Mouse (Mus musculus): ENCODE measurements around the gene Pfdn4. TPM values are rescaled to one million over a fixed set of nuclear protein-coding genes. Genes with fewer than 3 reads are reported as not detected.
"Not testable (repeated sequence)": the region's sequence is repeated elsewhere in the genome, so short reads cannot be mapped to it uniquely, and the experiment has no call there.

The Pfdn4 gene
- total RNA-seq (2015; ENCODE audit: low replicate concordance) (14.0 and 23.6 TPM in 2 replicates), total RNA-seq (2017; ENCODE audit: low replicate concordance) (3.5 and 16.2 TPM in 2 replicates)

DNA sequence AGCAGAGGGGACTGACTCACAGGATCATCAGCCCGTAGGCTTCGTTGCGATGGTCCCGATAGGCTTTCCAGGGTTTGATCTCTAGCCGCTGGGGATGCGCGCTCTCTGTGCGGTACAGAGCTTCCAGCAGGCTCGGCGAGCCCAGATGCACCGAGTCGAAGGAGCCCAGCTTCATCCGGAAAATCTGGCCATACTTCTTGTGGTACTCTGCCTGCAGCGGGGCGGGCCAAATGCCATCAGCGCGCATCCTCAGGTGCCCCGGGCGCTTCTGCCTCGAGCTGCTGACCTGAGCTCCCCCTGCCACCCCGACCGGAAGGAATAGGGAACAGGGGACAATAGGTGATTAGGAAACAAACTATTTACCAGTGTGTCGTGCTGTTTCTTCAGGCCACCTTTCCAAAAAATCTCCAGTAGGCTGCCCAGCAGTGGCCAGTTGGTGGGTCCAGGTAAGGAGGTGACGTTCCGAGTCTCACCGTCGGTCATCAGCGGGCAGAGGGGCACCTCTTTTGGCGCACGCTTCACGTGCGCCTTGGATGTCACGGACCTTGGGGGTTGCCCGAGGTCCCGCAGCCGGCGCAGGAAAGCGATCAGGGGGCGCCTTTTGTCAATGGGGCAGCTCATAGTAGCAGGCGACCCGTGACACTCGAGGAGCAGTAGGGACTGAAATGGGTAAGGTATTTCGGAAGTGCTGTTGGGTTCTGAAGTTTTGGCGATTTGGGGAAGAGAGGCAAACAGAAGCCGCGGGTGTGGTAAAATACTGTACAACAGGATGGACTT, at the start of gene Pfdn4:
Gene Pfdn4 (plus strand): TSS at position 275 of the 777 bp plus-strand sequence.
- ATAC-seq (replicated peaks; ENCODE audit: low FRiP score, poor library complexity, severe bottlenecking): no peak

DNA sequence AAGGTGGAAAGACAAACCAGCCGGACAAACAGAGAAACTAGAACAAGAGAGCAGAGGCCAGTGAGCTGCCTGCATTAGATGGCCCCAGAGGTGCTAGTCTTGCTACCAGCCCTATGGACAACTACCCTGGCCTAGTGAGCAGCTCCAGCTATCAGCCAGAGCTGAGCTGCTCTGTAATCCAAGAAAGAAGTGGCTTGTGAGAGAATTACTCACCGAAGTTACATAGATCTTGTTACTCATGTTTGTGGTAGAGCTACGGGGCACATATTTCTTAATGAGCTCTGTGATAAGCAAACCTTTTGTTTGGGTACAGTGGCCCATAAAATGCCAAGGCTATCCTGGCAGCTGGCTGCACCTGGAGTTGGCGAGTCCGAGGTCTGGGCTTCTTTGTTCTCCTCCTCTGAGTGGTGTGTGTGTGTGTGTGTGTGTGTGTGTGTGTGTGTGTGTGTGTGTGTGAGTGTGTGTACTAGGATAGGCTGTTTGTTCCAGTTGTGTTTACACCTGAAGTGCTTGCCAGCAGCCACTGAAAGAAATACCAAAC, 49.3 kb upstream of the Pfdn4 start:
- ATAC-seq (replicated peaks; ENCODE audit: low FRiP score, poor library complexity, severe bottlenecking): no peak

DNA sequence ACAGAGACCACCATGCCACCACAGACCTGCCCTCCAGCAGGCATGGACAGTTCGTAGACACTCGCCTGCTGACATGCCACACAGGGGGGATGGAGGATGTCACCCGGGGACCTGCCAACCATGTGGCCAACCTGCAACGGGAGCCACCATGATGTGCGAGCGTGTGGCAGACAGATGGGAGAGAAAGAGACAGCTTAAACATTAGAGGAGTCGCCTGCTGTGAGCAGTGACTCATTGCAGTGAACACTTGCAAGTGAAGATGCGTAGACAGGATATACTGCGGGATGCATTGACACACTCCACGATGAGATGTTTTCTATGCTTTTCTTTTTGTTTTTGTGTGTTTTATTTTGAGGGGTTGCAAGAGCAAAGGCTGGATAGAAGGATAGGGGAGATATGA, 48.6 kb upstream of the Pfdn4 start:
- ATAC-seq (replicated peaks; ENCODE audit: low FRiP score, poor library complexity, severe bottlenecking): no peak

DNA sequence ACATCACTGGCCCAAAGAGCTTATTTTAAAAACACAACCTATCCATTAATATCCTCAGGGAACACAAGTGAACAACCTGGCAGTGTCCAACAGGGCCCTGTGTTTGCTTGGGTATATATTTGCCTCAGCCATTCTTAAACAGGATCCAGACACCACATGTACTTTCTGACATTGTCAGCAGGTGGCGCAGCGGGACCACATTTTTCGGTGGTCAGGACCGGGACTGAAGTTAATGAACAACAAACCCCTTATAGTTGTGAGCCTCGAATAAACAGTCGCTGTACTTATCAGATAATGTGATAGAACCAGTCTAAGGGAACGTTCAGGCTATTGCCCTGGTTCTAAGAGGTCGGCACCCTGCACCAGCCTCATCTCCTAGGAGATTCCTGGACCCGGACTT, 45.3 kb upstream of the Pfdn4 start:
- ATAC-seq (replicated peaks; ENCODE audit: low FRiP score, poor library complexity, severe bottlenecking): no peak

DNA sequence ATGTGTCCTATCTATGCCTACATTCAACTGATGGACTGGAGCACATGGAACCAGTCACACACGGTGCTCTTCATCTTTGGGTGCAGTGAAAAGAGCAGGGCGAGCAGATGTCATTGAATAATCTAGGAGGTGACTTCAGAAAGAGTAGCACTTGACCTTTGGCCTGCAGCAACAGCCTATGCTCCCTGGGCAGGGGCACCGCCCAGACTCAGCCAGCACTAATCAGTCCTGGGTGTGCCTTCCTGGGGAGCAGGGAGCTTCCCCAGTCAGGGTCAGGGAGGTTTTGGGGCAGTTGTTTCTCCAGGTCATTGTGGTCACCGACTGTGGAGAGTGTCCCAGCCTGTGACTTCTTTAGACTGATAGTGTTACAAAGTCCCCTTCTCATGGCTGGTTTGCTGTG, 42.4 kb upstream of the Pfdn4 start:
- ATAC-seq (replicated peaks; ENCODE audit: low FRiP score, poor library complexity, severe bottlenecking): not testable (repeated sequence)

DNA sequence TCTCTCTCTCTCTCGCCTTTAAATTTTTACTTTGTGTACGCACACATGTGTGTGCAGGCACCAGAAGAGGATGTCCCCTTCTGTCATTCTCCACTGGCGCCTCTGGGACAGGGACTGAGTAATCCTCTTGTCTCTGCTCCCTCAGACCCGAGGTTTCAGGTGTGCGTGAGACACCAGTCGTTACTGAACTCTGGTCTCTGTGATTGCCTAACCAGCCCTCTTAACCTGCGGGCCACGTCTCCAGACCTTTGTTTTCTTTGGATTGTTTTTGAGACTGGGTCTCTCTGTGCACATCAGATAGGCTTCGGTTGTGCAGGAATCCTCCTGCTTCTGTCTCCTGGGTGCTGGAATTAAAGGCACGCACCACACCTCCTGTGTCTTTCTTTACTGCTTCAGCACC, 37.0 kb upstream of the Pfdn4 start:
- no peak for ATAC-seq (replicated peaks; ENCODE audit: low FRiP score, poor library complexity, severe bottlenecking)

DNA sequence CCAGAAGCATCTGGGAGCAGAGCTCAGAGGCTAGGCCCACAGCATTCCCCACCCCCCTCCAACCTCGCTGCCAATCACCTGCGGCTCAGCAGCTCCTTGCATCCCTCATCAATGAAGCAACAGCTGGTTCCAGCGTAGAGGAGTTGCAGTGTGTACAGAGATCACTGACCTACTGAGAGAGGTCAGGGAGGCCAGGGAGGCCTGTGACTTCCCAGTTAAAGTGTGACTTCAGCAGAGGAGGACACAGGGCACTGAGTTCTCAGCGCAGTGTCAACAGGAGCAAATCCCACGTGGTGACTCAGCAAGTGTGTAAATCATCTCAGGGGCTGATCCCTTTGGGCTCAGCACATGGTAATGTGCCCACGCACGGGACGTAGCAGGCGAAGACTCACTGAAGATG, 36.4 kb upstream of the Pfdn4 start:
- no peak for ATAC-seq (replicated peaks; ENCODE audit: low FRiP score, poor library complexity, severe bottlenecking)

DNA sequence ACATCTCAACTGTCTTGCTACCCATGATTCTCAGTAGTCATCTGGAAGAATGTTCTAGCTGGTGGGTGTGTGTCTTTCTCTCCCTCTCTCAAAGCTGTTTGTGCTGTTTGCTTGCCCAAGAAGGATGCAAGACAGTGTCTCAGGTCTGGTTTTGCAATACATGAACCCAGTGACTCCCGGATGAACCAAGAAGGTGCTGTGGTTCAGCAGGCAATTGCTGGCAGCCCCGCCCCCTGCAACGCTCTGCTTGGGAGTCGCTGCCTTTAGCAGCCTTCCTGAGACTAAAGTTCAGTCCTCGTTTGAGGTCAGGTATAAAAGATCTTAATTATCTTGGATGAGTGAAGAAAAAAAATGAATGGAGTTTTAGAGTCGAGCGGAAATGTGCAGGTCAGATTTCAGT, 34.6 kb upstream of the Pfdn4 start:
- no peak for ATAC-seq (replicated peaks; ENCODE audit: low FRiP score, poor library complexity, severe bottlenecking)

DNA sequence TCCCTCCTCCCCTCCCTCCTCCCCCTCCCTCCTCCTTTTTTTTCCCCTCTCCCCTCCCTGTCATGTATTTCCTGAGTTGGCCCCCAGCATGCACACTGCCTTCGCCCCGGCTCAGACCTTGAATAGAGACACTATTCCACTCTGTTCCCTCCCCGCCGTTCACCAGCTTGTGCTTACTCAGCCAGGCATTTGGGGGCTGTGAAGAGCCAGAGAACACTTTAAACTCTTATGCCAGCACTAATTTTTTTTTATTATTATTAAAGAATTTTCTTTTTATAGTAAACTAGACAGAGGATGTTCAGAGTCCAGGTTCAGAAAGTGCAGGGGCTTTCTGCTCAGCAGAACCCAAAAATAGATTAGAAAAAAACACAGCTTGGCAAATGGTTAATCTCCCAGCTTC, 31.4 kb upstream of the Pfdn4 start:
- no peak for ATAC-seq (replicated peaks; ENCODE audit: low FRiP score, poor library complexity, severe bottlenecking)

DNA sequence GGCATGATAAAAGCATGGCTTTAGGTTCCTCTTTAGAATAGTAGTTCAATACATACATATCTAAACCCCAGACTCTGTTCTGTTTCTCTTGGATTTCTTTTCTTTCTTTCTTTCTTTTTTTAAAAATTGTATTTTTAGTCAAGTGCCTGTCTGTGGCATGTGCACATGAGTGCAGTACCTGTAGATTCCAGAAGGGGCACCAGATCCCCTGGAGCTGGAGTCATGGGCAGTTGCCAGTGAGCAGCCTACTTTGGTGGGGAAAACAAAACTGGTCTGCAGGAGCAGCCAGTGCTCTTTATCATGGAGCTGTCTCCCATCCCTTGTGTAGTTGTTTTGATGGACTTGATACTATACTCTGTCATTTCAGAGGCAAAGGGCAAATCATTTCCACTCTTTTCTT, 28.2 kb upstream of the Pfdn4 start:
- no peak for ATAC-seq (replicated peaks; ENCODE audit: low FRiP score, poor library complexity, severe bottlenecking)

DNA sequence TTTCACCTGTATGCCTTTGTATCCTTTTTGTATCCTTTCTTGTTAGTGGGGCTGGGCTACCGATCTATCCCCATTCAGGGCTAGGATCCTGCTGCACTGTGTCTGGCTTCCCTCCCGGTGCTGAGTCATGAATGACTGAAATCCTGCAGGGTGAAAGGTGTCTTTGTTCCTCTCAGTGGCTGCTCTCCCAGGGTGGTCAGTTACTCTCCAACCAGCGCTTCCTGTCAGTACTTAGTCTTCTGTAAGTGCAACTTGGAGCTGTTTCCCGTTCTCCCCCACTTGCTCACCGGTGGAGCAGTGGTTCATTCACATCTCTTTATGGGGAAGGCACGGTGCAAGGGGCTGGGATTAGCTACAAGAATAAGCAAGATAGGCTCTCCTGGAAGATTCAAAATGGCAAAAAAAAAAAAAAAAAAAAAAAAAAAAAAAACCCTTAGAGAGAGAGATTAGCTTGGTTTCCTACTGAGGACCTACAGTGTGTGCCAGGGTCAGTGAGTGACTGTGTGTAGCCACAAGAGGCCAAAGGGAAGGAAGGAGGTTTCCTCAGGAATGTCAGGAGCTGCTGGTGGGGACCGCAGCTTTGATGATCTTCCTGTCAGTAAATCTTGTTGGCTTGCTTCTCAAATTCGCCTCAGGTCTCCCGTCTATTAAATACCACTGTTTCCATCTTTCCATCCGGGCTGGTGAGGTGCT, 26.5 kb upstream of the Pfdn4 start:
- no peak for ATAC-seq (replicated peaks; ENCODE audit: low FRiP score, poor library complexity, severe bottlenecking)

DNA sequence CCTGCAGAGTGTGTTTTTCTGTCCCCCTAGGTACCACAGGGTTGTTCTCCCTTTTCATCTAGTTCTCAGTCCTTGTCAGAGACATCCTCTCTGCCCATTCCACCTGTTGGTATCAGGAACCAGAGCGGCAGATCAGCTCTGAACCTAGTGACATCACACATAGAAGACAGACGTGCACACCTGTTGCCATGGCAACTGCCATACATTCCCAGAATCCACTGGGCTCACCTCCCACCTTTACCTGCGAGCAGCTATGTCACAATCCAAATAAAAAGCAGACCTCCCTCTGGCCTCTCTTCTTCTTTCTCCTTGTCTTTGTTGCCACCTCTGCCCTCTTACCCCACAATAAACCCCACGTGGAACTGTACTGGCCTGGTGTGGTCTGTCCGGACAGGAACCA, 25.6 kb upstream of the Pfdn4 start:
- no peak for ATAC-seq (replicated peaks; ENCODE audit: low FRiP score, poor library complexity, severe bottlenecking)

DNA sequence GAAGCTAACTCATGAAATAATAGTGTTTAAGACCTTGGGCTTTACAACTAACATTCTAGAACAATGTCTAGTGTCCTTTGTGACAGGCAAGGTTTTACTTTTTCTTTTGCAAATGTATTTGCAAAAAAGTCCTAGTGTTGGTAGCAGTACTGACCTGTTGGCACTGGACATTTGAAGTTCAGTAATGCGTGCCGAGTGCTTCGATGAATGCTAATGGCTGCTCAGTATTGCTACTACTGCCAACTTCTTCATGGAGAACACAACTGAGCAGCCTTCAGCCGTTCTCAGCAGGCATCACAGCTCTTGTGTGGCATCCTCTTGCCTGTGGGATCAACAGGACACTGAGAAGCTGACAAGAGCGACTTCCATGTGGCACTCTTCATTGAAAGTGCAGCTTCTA, 22.1 kb upstream of the Pfdn4 start:
- no peak for ATAC-seq (replicated peaks; ENCODE audit: low FRiP score, poor library complexity, severe bottlenecking)

DNA sequence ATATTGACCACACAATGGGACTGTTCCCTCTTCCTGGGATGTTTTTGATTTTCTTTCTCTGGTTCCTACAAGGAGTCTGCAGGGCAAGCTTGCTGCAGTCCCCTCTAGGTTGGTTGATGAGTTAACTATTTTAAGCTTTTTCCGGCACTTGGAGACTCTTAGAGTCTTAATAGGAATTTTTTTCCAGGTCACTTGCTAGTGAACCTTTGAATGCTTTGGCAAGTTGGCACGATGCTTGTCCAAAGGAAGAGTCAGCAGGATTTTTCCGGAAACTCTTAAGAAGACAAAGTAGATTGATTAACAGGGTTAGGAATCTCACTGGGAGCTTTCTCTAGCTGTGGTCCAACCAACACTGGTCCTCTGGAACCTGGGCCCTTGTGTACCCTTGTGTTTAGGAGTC, 21.1 kb upstream of the Pfdn4 start:
- ATAC-seq (replicated peaks; ENCODE audit: low FRiP score, poor library complexity, severe bottlenecking): no peak

DNA sequence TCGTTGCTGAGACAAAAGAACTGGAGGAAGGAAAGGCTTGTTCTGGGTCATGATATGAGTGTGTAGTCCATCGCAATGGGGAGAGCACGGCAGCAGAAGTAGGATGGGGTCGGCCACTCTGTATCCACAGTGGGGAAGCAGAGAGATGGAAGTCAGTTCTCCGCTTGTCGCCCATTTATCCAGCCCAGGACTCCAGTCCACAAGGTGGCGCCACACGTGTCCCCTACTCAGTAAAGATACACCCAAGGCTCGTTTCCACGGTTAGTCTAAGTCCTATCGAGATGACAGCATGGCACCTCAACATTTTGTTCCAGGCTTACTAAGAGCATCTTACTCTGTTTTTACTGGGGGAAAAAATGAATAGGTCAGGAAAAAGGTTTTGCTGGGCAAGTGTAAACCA, 20.0 kb upstream of the Pfdn4 start:
- no peak for ATAC-seq (replicated peaks; ENCODE audit: low FRiP score, poor library complexity, severe bottlenecking)

DNA sequence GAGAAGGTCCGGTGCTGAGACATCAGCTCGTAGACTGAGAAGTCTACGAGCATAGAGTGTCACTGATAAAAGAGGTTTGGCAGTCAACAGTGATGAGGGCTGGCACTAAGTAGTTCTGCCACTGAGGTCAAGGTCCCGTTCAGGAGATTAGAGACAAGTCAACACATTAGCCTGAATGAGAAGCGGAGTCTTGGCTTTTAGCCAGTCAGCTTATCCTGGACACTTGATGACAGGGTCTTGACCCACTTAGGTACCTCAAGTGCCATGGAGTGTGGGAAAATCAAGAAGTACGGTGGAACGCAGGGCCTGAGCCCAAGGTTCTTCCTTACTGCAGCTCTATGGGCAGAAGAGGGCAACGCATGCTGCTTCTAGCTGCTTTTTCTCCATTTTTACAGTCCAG, 19.6 kb upstream of the Pfdn4 start:
- no peak for ATAC-seq (replicated peaks; ENCODE audit: low FRiP score, poor library complexity, severe bottlenecking)

DNA sequence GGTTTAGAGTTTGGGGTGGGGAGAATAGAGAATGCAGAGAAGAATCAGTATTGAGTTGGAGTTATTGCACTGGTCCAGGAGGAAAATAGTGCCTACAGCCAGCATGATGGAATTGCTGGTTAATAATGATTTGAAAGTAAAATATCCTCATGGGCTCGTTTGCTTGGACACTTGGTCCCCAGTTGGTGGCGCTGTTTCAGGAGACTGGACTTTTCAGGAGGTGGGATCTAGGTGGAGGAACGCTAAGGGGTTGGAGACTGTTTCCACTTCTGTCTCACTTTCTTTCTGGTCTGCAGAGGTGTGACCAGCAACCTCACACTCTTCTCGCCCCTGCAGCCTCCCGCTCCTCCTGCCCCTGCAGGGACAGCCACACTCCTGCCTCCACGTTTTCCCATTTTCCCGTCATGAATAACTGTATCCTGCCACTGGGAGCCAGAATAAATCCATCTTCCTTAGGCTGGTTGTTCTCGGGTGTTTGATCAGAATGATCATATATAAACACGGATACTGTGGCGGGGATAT, 14.1 kb upstream of the Pfdn4 start:
- ATAC-seq (replicated peaks; ENCODE audit: low FRiP score, poor library complexity, severe bottlenecking): no peak

DNA sequence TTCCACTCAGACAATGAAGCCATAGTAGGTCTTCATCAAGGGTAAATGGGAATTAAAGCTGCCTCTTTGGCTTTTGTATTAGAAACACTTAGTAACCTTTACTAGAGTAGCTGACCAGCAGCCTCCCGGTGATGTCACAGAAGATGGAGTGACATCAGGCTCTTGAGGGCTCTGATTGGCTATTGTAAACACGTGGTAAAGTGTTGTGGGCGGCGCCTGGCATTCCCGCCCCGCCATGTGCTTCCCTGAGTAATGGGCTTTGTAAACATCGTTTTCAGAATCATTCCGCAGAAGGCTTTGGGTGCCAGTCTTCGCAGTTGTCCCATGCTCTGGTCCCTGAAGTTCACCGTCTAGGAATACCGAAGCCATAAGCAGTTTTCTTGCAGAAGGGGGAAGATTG, 12.3 kb upstream of the Pfdn4 start:
- ATAC-seq (replicated peaks; ENCODE audit: low FRiP score, poor library complexity, severe bottlenecking): no peak

DNA sequence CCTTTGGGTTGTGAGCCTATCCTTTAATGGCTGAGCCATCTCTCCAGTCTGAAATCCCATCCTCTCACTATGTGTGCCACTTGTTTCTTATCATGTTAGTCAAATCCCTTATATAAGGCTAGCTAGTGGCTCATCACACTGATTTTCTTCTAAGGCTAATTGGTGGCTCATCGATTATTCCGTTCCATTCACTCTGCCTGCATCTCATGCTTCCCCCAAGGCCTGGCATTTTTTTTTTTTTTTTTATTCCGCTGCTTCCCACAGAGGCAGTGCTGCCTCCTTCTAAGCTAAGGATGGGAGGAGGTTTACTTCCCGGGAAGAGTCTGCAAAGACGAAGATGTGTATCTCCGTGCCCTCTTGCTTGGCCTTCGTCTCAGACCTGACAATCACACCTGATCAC, 9.0 kb upstream of the Pfdn4 start:
- ATAC-seq (replicated peaks; ENCODE audit: low FRiP score, poor library complexity, severe bottlenecking): no peak

DNA sequence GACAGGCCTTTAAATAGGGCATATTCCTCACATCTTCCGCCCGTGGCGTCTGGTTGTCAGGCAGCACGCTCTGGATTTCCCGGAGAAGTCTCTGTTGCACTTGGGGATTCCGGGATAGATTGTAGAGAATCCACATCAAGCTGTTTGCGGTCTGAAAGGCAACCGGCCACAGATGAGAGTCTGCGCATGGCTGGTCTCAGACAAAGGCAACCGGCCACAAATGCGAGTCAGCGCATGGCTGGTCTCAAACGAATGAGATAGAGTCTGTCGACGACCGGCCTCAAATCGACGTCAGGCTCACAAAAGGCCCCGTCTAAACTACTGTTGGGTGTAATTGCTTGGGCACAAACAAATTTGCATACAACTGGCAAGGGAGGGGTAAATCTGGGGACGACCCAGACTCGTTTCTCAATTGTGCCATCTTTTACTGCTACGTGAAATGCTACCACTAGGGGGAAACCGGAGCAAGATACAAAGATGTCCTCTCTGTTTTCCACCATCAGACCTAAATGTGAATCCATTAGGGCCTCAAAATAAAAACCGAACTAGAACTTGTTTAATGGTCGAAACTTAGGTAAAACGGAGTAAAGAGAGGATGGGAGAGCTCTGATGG, 8.2 kb upstream of the Pfdn4 start:
- no peak for ATAC-seq (replicated peaks; ENCODE audit: low FRiP score, poor library complexity, severe bottlenecking)

All from erythroblast, adult 5-6 weeks (primary cell).